ENCODE assay signal across 28 mouse cellular contexts in the genomic region with DNA sequence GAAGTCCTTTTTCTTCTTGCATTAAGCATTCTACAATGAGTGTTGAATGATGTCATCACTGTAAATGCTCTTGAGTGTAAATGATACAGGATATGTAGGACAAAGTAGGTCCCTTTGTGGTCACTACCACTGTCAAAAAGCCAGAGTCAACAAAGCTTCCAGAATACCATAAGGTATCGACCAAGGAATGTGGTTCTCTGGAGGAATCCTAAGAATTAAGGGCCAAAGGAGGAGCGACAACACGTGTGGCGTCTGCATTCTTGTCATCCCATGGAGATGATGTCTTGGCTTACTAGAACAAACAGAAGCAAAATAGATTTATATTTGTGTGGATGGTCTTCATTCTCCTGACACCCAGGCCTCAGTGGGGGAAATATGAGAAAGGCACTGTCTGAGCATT.
A peak's percentile ranks its signal among the peaks of the same experiment; 100 is the strongest.
DNase-seq lines count a peak whose midpoint lies in the region; ATAC-seq and TF ChIP-seq lines count a peak whose summit lies in the region.
"Had no signal": no experiment of that assay in that cellular context is flagged by ENCODE, and none has a peak within 500 bp of the region (broad histone marks: within the 10 kb centered on the region; RNA-seq: fewer than 3 reads in every experiment).

No protein-coding gene starts in this region.

- H3K27me3 ChIP-seq in embryonic facial prominence, embryonic 14.5 days (replicated peaks; ENCODE audit: control insufficient read depth, insufficient read depth, low read length), result no peaks in the 10 kb centered on the region
- H3K27me3 ChIP-seq in embryonic facial prominence, embryonic 10.5 days (replicated peaks; ENCODE audit: low read depth, poor library complexity, severe bottlenecking), result no peaks in the 10 kb centered on the region
- H3K27me3 ChIP-seq in C2C12 (ENCODE audit: control insufficient read depth, insufficient read depth, insufficient read length), result no peaks in the 10 kb centered on the region
- no peaks in the 10 kb centered on the region for H3K27me3 ChIP-seq in myocyte (ENCODE audit: control insufficient read depth, insufficient read depth, insufficient read length)
- H3K27me3 ChIP-seq in thymus, adult 2 months (ENCODE audit: control insufficient read depth, insufficient read depth, low read length), result no peaks in the 10 kb centered on the region
- H3K27me3 ChIP-seq: embryonic facial prominence, embryonic 12.5 days; forebrain, embryonic 12.5 days; forebrain, embryonic 15.5 days; heart, embryonic 12.5 days; heart, embryonic 15.5 days; hindbrain, embryonic 13.5 days; intestine, embryonic 15.5 days had no signal

- H3ac ChIP-seq in C2C12 (ENCODE audit: control insufficient read depth, insufficient read length, low read depth), result no peak overlapping the region
- H3ac ChIP-seq in myocyte (ENCODE audit: control insufficient read depth, insufficient read length), result no peak overlapping the region

- H3K9ac ChIP-seq in embryonic facial prominence, embryonic 14.5 days (ENCODE audit: low read depth, low read length), result no peak overlapping the region
- H3K9ac ChIP-seq: embryonic facial prominence, embryonic 12.5 days; forebrain, embryonic 12.5 days; forebrain, embryonic 15.5 days; heart, embryonic 12.5 days; heart, embryonic 15.5 days; hindbrain, embryonic 13.5 days; intestine, embryonic 15.5 days had no signal

- H3K4me1 ChIP-seq in embryonic facial prominence, embryonic 14.5 days (ENCODE audit: control insufficient read depth, insufficient read depth, low read length), result no peaks in the 10 kb centered on the region
- H3K4me1 ChIP-seq in embryonic facial prominence, embryonic 10.5 days, result no peaks in the 10 kb centered on the region
- H3K4me1 ChIP-seq in thymus, adult 2 months (replicated peaks; ENCODE audit: control insufficient read depth, insufficient read depth, low read length), result no peaks in the 10 kb centered on the region
- H3K4me1 ChIP-seq: embryonic facial prominence, embryonic 12.5 days; forebrain, embryonic 12.5 days; forebrain, embryonic 15.5 days; heart, embryonic 12.5 days; heart, embryonic 15.5 days; hindbrain, embryonic 10.5 days; hindbrain, embryonic 13.5 days; intestine, embryonic 15.5 days had no signal

- no peak overlapping the region for H3K27ac ChIP-seq in embryonic facial prominence, embryonic 14.5 days (replicated peaks; ENCODE audit: low read depth, low read length)
- no peak overlapping the region for H3K27ac ChIP-seq in embryonic facial prominence, embryonic 10.5 days (replicated peaks)
- H3K27ac ChIP-seq in thymus, adult 2 months (ENCODE audit: control insufficient read depth, insufficient read depth, low read length), result no peak overlapping the region
- H3K27ac ChIP-seq: embryonic facial prominence, embryonic 12.5 days; forebrain, embryonic 12.5 days; forebrain, embryonic 15.5 days; heart, embryonic 15.5 days; hindbrain, embryonic 10.5 days; hindbrain, embryonic 13.5 days; intestine, embryonic 15.5 days had no signal

- H3K9me3 ChIP-seq in embryonic facial prominence, embryonic 14.5 days (ENCODE audit: control insufficient read depth, low read length), result no peaks in the 10 kb centered on the region
- no peaks in the 10 kb centered on the region for H3K9me3 ChIP-seq in embryonic facial prominence, embryonic 10.5 days
- H3K9me3 ChIP-seq: embryonic facial prominence, embryonic 12.5 days; forebrain, embryonic 12.5 days; forebrain, embryonic 15.5 days; heart, embryonic 12.5 days; heart, embryonic 15.5 days; hindbrain, embryonic 10.5 days; hindbrain, embryonic 13.5 days; intestine, embryonic 15.5 days had no signal

- peak; percentile 11 for DNase-seq in embryonic facial prominence, embryonic 14.5 days (ENCODE audit: low spot score)
- DNase-seq in embryonic facial prominence, embryonic 10.5 days (ENCODE audit: low spot score), result no peak
- peak; percentile 3 for DNase-seq in R1 (ENCODE audit: low read depth, low spot score)
- DNase-seq in thymus, adult 2 months, result no peak
- DNase-seq in right cerebral cortex, adult 18-20 months, result no peak
- DNase-seq in gastrocnemius, postnatal 14 days, result no peak
- DNase-seq: adrenal gland, adult 8-10 months; adrenal gland, postnatal 25 days; cerebellum, adult 18-20 months; cerebellum, adult 9-10 months; cerebellum, postnatal 14 days; gastrocnemius, postnatal 10 days; heart, adult 11 months; heart, postnatal 10 days; heart, postnatal 36 days had no signal

- no peak for TF ChIP-seq CTCF in C2C12 (IDR thresholded peaks at IDR 0.05; ENCODE audit: control insufficient read depth, insufficient read depth, insufficient read length)
- no peak for TF ChIP-seq CTCF in thymus, adult 2 months (IDR thresholded peaks at IDR 0.05; ENCODE audit: borderline replicate concordance, control insufficient read depth, extremely low read depth, insufficient read depth, low read length, poor library complexity)

- no peaks in the 10 kb centered on the region for H3K36me3 ChIP-seq in embryonic facial prominence, embryonic 14.5 days (ENCODE audit: control insufficient read depth, insufficient read depth, low read length)
- H3K36me3 ChIP-seq in embryonic facial prominence, embryonic 10.5 days (replicated peaks), result no peaks in the 10 kb centered on the region
- H3K36me3 ChIP-seq in C2C12 (ENCODE audit: control insufficient read depth, insufficient read depth) (no peaks in the 10 kb centered on the region), myocyte (ENCODE audit: control insufficient read depth, insufficient read depth) (no peaks in the 10 kb centered on the region)
- H3K36me3 ChIP-seq in thymus, adult 2 months (ENCODE audit: control insufficient read depth, insufficient read depth, low read length), result no peaks in the 10 kb centered on the region
- H3K36me3 ChIP-seq: embryonic facial prominence, embryonic 12.5 days; forebrain, embryonic 12.5 days; forebrain, embryonic 15.5 days; heart, embryonic 12.5 days; heart, embryonic 15.5 days; hindbrain, embryonic 10.5 days; hindbrain, embryonic 13.5 days; intestine, embryonic 15.5 days had no signal

- intact Hi-C loops in gastrocnemius, postnatal 14 days (cut with DNase I; ENCODE audit: low total_unique reads), result no loop called here

- H3K4me3 ChIP-seq in embryonic facial prominence, embryonic 14.5 days (ENCODE audit: low read depth, low read length), result no peak overlapping the region
- H3K4me3 ChIP-seq in embryonic facial prominence, embryonic 10.5 days, result no peak overlapping the region
- H3K4me3 ChIP-seq in C2C12 (ENCODE audit: insufficient read depth, poor library complexity, severe bottlenecking) (no peak overlapping the region), myocyte (no peak overlapping the region)
- no peak overlapping the region for H3K4me3 ChIP-seq in thymus, adult 2 months (ENCODE audit: control insufficient read depth, insufficient read depth, low read length)
- H3K4me3 ChIP-seq: embryonic facial prominence, embryonic 12.5 days; erythroblast, embryonic 14.5 days; forebrain, embryonic 12.5 days; forebrain, embryonic 15.5 days; heart, embryonic 12.5 days; heart, embryonic 15.5 days; hindbrain, embryonic 10.5 days; hindbrain, embryonic 13.5 days; intestine, embryonic 15.5 days had no signal

- H3K79me3 ChIP-seq in C2C12 (ENCODE audit: low read depth), result no peaks in the 10 kb centered on the region

- 63% methylated on average over 4 of the region's 4 CpGs for WGBS in embryonic facial prominence, embryonic 14.5 days
- WGBS in embryonic facial prominence, embryonic 10.5 days, result 80% methylated on average over 4 of the region's 4 CpGs
- WGBS in thymus, adult 2 months, result 87% methylated on average over 4 of the region's 4 CpGs

- ATAC-seq in embryonic facial prominence, embryonic 14.5 days (ENCODE audit: low read depth), result no peak; the same call in 1 of the 2 replicates
- ATAC-seq: activated CD4-positive, CD25-positive, alpha-beta regulatory T cell, adult 4 months; forebrain, embryonic 15.5 days; hindbrain, embryonic 16.5 days; intestine, embryonic 15.5 days had no signal

- no peaks in the 10 kb centered on the region for H3K79me2 ChIP-seq in C2C12 (ENCODE audit: control insufficient read depth, insufficient read depth)
- H3K79me2 ChIP-seq in myocyte (ENCODE audit: control insufficient read depth, insufficient read depth), result no peaks in the 10 kb centered on the region

- no peak overlapping the region for H3K4me2 ChIP-seq in embryonic facial prominence, embryonic 14.5 days (ENCODE audit: low read depth, low read length)
- H3K4me2 ChIP-seq in myocyte (ENCODE audit: low read depth), result peak overlapping the region; percentile 22
- H3K4me2 ChIP-seq: embryonic facial prominence, embryonic 12.5 days; forebrain, embryonic 12.5 days; forebrain, embryonic 15.5 days; heart, embryonic 12.5 days; heart, embryonic 15.5 days; hindbrain, embryonic 13.5 days; intestine, embryonic 15.5 days had no signal

- no peak for TF ChIP-seq POLR2A in myocyte (IDR thresholded peaks at IDR 0.05; ENCODE audit: insufficient read length, low read depth)
- TF ChIP-seq POLR2A in thymus, adult 2 months (IDR thresholded peaks at IDR 0.05; ENCODE audit: control insufficient read depth, extremely low read depth, insufficient read depth, low read length, poor library complexity), result no peak

TF ChIP-seq in C2C12, 6 proteins besides CTCF, POLR2A, EP300 and RAD21:
- TF ChIP-seq MYOG (IDR thresholded peaks at IDR 0.05; ENCODE audit: control insufficient read depth, extremely low read depth, insufficient read length) (no peak), USF1 (IDR thresholded peaks at IDR 0.05; ENCODE audit: low read depth) (peak; percentile 16), FOSL1 (IDR thresholded peaks at IDR 0.05; ENCODE audit: insufficient read depth, low read length, poor library complexity, severe bottlenecking) (no peak), MAX (IDR thresholded peaks at IDR 0.05) (peak; percentile 67)

TF ChIP-seq in myocyte, 11 proteins besides CTCF, POLR2A, EP300 and RAD21:
- TF ChIP-seq MYOD1 (IDR thresholded peaks at IDR 0.05; ENCODE audit: control insufficient read depth in 1 of 3, insufficient read length in 2 of 3, low read depth in 2 of 3) (no peak), MYOG (IDR thresholded peaks at IDR 0.05; ENCODE audit: control insufficient read depth in 1 of 3, insufficient read depth in 1 of 3, insufficient read length in 2 of 3, low read depth in 2 of 3) (no peak), E2F4 (IDR thresholded peaks at IDR 0.05; ENCODE audit: insufficient read depth) (no peak), USF1 (IDR thresholded peaks at IDR 0.05; ENCODE audit: low read depth) (no peak), REST (IDR thresholded peaks at IDR 0.05; ENCODE audit: insufficient read depth, insufficient read length) (no peak), TCF12 (IDR thresholded peaks at IDR 0.05; ENCODE audit: insufficient read depth, poor library complexity, severe bottlenecking) (no peak), MAX (IDR thresholded peaks at IDR 0.05; ENCODE audit: low read depth) (no peak), TCF3 (IDR thresholded peaks at IDR 0.05; ENCODE audit: insufficient read length, low read depth) (no peak), CEBPB (IDR thresholded peaks at IDR 0.05; ENCODE audit: insufficient read depth, poor library complexity, severe bottlenecking) (no peak), SRF (IDR thresholded peaks at IDR 0.05; ENCODE audit: control insufficient read depth, insufficient read length, low read depth) (no peak), POLR2AphosphoS2 (IDR thresholded peaks at IDR 0.05; ENCODE audit: insufficient read length, low read depth) (no peak)

Comparison
In these comparisons a context has a peak if more than half of its experiments do, and no peak if none do; other contexts are left out.
1. DNase-seq: peak in embryonic facial prominence, embryonic 14.5 days (single experiment) and R1 (single experiment); none in embryonic facial prominence, embryonic 10.5 days (single experiment), thymus, adult 2 months (single experiment), right cerebral cortex, adult 18-20 months (single experiment) and gastrocnemius, postnatal 14 days (single experiment).